Mouse (Mus musculus): ENCODE results near the gene AA986860. TPM values are rescaled to one million over a fixed set of nuclear protein-coding genes. Genes with fewer than 3 reads are reported as not detected.

Gene AA986860
- 0.80 TPM for total RNA-seq (2023)

GRCm38 (mm10) chr1:130731741-130732337 is at the start of gene AA986860:
Gene AA986860 (plus strand): TSS chr1:130731976.

DNA sequence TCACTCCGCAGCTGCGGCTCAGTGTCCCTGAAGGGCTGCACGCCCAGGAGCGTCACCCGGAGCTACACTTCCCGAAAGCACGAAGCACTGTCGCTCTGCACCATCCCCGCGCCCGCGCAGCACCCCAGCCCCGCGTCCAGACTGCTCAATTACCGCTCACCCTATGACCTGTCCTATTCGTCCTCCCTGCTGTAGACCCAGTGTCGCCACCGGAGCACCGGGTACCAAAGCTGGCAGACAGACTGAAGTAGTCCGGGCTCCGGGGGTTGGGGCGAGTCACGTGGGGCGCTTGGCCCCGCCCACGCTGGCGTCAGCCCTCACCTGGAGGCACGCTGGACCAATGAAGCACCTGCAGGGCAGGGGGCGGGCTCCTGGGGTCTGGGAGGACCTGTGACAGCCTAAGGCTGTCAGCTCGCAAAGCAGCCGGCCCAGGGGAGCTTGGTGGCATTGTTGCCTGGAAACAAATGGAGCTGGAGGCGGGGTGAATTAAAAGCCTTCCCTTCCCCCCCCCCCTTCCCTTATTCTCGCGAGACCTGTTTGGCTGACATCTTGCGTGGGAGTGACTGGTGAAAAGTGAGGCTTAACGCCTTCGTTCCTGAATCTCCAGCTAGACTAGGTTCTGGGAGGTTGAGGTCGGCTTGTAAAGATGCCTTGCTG is 16.1 kb upstream of the AA986860 start, which contains the start of gene Gm29427:
Gm29427 (minus strand) TSS at position 239 of the 657 bp plus-strand sequence.

GRCm38 (mm10) chr1:130717291-130717871 is 14.4 kb upstream of the AA986860 start, which contains the start of gene Yod1:
Gene Yod1 (plus strand): TSS chr1:130717327.

DNA sequence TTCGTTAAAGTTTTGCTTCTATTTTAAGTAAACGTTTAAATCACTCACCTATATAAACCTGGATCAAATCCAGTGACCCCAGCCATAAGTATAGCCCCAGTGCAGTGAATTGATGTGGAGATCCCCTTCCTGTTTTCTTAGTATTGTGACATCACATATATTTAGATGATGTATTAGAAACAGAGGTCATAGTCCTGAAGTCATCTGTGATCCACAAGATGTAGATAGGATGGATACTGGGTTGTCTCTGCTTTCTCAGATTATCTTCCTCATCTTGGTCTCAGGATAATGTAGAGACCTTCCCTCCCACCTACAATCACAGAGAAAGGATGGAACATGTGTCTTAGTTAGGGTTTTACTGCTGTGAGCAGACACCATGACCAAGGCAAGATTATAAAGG is 2.6 kb upstream of the AA986860 start, which contains the start of gene Pfkfb2:
Pfkfb2 (minus strand) TSS at position 101 of the 400 bp plus-strand sequence.

Other genes with a start within 250 kb of the AA986860 start
- not detected for gene Zp3r, start 102.4 kb upstream of the AA986860 start, total RNA-seq (2023)
- gene C4bp, start 70.3 kb upstream of the AA986860 start, total RNA-seq (2023) = not detected
- not detected for gene Gm29427, start 16.2 kb upstream of the AA986860 start, total RNA-seq (2023)
- 10.4 TPM for gene Yod1, start 14.6 kb upstream of the AA986860 start, total RNA-seq (2023)
- gene Pfkfb2, start 2.7 kb upstream of the AA986860 start, total RNA-seq (2023) = 20.9 TPM
- not detected for gene Fcamr, start 68.9 kb downstream of the AA986860 start, total RNA-seq (2023)
- 0.21 TPM for gene Pigr, start 94.7 kb downstream of the AA986860 start, total RNA-seq (2023)
- 60.2 TPM for gene Fcmr, start 133.7 kb downstream of the AA986860 start, total RNA-seq (2023)
- not detected for gene Il24, start 155.5 kb downstream of the AA986860 start, total RNA-seq (2023)
- not detected for gene Il20, start 179.5 kb downstream of the AA986860 start, total RNA-seq (2023)
- not detected for gene Il19, start 208.1 kb downstream of the AA986860 start, total RNA-seq (2023)